Mouse (Mus musculus) adipose tissue, adult 10 weeks (tissue): ENCODE measurements around the gene Ankrd34a. TPM values are rescaled to one million over a fixed set of nuclear protein-coding genes. Genes with fewer than 3 reads are reported as not detected.

Experiments
- polyA plus RNA-seq: library from polyadenylated mRNA; stranded (reverse); fragments of 350-450 nt; fragmentation: Illumina TruSeq; extraction: RNeasy Lipid Tissue Mini Kit (QIAGEN cat#74804); gene quantifications from one replicate; pipeline ENCODE4 v1.2.3, GENCODE M21; 2014; ENCODE audit warnings: low read depth, low replicate concordance

Ankrd34a gene
- polyA plus RNA-seq = 0.15 TPM

DNA sequence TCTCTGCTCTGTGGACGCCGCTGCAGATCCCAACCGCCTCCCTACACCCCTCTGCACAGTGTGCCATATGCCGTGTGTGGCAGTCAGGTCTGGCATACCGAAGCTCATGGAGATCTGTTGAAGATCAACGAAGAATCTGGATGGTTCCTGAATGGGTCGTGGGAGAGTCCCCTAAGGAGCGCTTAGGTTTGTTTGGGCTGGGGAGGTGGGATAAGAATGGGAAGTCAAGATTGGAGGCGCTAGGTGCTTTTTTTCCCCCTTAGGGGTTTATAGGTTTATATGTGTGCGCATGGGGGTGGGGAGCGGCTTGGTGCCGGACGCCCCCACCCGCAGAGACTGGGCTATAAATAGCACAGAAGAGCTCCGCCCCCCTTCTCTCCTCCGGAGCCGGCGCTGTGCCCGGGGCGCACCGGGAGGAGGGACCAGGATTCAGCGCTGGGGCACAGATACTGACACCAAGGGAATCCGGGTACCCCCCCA is at the start of gene Ankrd34a:
TSS of gene Ankrd34a (plus strand) at position 409 of the 480 bp plus-strand sequence.

DNA sequence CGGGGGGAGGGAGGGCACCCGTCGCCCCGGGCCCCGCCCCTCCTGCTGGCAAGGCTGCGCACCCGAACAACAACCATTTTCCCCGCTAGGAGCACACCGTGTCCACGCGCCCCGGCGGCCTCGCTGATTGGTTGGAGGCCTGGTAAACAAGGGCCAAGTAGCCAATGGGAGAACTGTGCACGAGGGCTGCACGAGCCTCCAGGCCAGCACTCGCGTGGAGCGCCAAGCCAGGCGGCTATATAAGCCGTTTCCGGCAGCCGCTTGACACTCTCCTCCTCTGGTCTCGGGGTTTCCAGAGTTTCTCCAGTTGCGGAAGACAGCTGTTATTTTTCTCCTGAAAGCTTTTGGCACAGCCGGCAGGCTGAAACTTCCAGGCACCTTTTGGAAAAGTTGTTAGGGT is 38.7 kb upstream of the Ankrd34a start, which contains the start of gene Txnip:
TSS of gene Txnip (plus strand) at position 264 of the 400 bp plus-strand sequence.

DNA sequence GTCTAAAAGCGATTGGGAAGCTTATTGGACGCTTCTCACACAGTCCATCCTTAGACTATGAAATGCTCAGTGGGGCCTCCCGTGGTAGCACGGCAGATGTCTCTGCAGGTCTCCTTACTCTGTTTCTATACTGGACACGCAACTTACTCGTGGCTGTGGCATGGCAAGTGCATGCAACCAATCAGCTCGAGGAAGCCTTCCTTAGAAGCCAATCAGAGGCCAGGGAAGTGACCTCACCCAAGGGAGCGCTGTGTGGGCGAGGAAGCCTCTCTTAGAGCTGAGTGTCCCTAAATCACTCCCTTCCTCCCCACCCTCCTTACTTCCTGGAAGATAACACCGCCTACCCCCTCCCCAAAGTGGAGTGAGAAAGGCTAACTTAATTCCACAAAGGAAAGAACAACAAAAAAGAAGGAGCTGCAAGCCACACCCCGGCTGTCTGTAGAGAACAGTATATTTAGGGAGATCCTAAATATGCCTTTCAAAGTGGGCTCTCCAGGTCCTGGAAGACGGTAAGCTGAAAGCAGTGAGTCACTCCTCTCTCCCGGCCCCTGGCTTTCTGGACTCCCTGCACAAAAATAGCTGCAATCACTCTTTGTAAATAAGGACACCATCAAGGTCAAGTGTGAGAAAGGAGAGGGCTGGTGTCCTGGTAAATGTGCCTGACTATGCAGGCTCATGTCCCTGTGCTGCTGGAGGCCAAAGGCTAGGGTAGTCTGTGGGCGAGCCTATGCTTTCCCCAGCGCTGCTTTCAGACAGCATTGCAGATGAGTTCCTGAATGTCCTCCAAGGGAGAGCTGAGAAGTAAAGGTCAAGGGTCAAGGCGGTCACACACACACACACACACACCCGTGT is 19.5 kb upstream of the Ankrd34a start, which contains the start of gene Gm16253:
TSS of gene Gm16253 (plus strand) at position 295 of the 852 bp plus-strand sequence.

DNA sequence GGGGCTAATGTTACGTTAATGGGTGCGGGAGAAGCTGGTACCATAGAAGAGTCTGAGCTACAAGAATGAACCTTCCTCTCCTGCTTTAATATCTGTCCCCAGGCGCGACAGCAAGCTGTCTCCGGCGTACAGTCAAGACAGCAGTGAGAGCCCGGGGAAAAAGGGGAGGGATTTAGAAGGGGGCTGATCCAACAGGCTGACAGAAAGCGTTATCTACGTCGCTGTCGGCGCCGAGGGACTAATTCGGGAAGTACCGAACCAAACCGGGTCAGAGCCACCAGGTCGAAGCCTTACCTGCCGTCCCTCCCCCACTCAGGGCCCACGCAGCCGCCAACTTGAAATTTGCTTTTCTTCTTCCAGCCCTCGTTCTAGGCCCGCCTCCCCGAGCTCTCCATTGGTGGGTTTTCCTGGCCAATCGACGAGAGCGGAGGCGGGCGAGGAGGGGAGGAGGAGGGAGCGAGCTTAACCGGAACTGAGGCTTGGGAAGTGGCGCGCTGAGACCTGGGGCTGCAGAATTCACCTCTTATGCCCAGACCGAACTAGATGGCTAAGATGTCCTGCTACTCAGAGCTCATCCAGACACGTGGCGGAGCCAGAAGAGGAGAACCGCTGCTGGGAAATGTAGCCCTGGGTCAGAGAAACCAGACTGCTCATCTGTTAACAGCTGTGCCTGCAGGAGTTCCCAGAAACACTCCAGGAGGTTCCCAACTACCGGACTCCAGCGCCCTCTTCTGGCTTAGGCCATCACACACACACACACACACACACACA is 2.5 kb upstream of the Ankrd34a start, which contains the start of gene Polr3gl:
TSS of gene Polr3gl (minus strand) at position 392 of the 771 bp plus-strand sequence.

DNA sequence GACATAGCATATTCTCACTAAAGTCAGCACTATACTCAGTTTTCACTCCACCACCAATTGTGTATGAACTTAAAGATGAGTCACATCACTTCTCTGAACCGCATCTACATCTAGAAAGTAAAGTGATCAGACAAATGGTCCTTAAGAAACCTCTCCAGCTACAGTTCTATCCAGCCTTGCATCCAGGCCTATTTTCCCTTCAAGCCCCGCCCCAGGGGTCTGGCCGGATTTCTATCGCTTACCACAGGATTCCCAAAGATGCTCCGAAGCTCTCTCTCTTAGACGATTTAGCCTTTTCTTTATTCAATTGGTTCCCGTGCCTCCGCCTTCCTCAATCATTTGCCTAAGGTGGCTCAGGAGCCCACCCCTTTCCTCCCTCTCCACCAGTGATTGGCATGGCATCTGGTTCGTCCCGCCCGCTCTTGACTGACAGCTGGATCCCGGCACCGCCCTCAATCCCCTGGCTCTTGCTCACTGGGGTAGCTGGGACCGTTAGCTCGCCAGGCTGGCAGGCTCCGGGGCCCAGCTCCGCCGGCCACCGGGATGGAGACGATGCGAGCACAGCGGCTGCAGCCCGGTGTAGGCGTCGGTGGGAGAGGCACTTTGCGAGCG is 4.3 kb downstream of the Ankrd34a start, which contains the start of gene Lix1l:
TSS of gene Lix1l (plus strand) at position 511 of the 612 bp plus-strand sequence.

DNA sequence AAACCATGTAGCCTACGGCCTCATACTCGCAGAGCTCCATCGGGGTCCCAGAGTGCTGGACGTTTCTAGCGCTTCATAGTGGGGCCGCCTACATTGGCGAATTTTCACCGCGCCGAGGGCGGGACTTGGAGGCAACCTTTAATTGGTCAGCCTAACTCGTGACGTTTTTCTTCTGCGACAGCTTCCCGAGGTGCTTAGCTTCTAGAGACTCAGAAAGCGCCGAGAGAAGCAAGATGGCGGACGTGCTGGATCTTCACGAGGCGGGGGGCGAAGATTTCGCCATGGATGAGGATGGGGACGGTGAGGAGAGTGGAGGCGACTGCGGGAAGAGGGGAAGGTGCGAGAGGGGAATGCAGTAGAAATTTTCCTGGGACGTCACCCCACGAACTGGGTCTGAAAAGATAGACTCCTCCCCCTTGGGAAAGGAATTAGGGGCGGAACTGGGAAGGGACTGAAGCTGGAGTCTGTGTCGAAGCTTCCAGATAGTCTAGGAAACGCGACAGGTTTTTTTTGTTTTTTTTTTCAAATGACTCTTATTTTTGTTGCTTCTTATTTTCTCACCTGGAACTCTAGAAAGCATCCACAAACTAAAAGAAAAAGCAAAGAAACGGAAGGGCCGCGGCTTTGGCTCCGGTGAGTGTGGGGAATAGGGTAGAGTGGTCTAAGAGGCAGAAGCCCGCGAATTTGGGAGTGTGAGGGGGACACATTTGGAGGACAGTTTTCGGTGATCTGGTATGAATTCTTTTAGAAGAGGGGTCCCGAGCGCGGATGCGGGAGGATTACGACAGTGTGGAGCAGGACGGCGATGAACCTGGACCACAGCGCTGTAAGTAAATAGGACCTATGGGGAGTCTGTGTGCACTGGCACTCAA is 33.5 kb downstream of the Ankrd34a start, which contains the start of gene Rbm8a:
TSS of gene Rbm8a (plus strand) at position 205 of the 872 bp plus-strand sequence.

DNA sequence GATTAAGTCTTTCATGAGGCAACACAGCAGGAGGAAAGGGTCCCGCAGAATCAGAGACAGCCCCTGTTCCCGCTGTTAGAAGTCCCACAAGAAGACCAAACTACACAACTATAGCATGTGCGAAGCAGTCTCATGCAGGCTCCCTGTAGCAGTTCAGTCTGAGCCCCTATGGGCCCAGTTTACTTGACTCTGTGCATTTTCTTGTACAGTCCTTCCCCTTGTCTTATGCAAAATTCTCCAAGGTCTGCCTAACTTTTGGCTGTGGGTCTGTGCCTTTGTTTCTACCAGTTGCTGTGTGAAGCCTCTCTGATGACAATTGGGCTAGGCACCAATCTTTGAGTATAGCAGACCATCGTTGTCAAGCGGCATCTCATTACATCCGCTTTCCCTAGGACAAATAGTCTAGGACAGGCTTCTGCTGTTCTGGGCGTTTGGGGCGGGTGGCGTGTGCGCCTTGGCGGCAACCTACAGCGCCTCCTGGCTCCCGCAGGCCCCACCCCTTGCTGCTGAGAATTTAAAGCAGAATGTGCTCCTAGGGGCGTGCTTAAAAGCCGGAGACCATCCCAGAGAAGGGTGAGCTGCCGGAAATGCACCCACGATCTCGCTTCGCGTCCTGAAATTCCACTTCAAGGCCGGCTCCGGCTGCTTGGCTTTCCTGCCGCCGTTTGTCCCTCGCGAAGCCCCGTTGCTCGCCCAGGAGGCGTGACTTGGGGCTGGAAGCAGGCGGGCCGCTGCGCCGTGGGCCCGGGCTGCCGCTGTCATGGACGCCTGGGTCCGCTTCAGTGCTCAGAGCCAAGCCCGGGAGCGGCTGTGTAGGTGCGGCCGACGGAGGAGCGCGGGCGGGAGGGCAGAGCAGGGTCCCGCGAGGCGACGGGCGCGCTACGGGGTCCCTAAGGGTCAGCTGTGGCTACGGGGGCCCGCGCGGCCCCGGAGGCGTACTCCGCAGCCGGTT is 38.8 kb downstream of the Ankrd34a start, which contains the start of the genes Pex11b and Gm42957:
TSS of gene Pex11b (plus strand) at position 449 of the 952 bp plus-strand sequence.
TSS of gene Gm42957 (plus strand) at position 547 of the 952 bp plus-strand sequence.

DNA sequence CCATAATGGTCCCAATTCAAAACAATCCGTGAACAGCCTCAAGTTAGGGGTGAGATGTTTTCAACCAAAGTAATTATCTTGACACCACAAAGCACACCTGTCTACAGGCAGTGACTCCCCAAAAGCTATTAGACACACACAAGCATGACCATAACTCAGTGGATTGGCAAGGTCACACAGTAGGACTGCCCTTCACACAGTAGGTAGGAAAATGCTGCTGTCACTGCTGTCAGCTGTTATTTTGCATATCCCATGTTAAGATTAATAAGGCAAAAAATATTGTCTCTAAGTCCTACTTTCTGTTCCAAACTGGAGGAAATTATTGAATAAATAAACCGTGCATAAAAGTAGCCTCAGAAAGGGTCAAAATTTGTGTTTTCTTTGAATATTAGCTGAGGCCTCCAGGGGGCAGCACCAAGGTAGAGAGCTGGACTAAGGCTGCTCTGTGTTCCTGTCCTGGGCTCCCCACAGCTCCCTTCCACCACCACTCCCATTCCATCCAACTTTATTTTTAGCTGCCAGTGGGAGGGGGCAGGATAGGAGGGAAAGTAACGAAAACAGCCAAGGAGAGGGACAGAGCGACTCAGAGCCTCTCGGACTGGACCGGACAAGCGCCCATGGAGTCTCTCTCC is 48.7 kb downstream of the Ankrd34a start, which contains the start of gene Itga10:
TSS of gene Itga10 (plus strand) at position 567 of the 632 bp plus-strand sequence.

Other genes with a start within 250 kb of the Ankrd34a start
- not detected for gene BC107364, start 144.3 kb upstream of the Ankrd34a start, polyA plus RNA-seq
- 0.34 TPM for gene Hfe2, start 71.5 kb upstream of the Ankrd34a start, polyA plus RNA-seq
- gene Txnip, start 38.7 kb upstream of the Ankrd34a start, polyA plus RNA-seq = 761 TPM
- gene Gm16253, start 19.7 kb upstream of the Ankrd34a start, polyA plus RNA-seq = not detected
- 45.4 TPM for gene Polr3gl, start 2.5 kb upstream of the Ankrd34a start, polyA plus RNA-seq
- 28.1 TPM for gene Lix1l, start 4.5 kb downstream of the Ankrd34a start, polyA plus RNA-seq
- gene Rbm8a, start 33.3 kb downstream of the Ankrd34a start, polyA plus RNA-seq = 40.8 TPM
- 38.6 TPM for gene Pex11b, start 38.7 kb downstream of the Ankrd34a start, polyA plus RNA-seq
- not detected for gene Gm42957, start 38.8 kb downstream of the Ankrd34a start, polyA plus RNA-seq
- 2.1 TPM for gene Itga10, start 48.9 kb downstream of the Ankrd34a start, polyA plus RNA-seq
- gene Ankrd35, start 73.5 kb downstream of the Ankrd34a start, polyA plus RNA-seq = 1.5 TPM
- 23.5 TPM for gene Pias3, start 99.7 kb downstream of the Ankrd34a start, polyA plus RNA-seq
- 0.42 TPM for gene Nudt17, start 111.9 kb downstream of the Ankrd34a start, polyA plus RNA-seq
- gene Polr3c, start 131.0 kb downstream of the Ankrd34a start, polyA plus RNA-seq = 21.0 TPM
- 40.9 TPM for gene Rnf115, start 131.0 kb downstream of the Ankrd34a start, polyA plus RNA-seq
- 240 TPM for gene Pdzk1, start 232.6 kb downstream of the Ankrd34a start, polyA plus RNA-seq
- gene Cd160, start 232.7 kb downstream of the Ankrd34a start, polyA plus RNA-seq = 1.2 TPM